Mouse (Mus musculus) retina, postnatal 7 days (tissue): ENCODE measurements at regions not wholly inside any gene's neighbourhood (a gene's known extent, or its start where the extent isn't known, plus 50 kb on each side); places are given as distances from the start of the nearest gene placed in this dataset.

Source experiments
- DNase-seq: peaks from one replicate; pipeline ENCODE4 v3.0.0-alpha.2; 2012; ENCODE audit warnings: low read depth, low spot score

GRCm38 (mm10) chr10:117579210-117579609, 50.1 kb upstream of the Cpm start:
- DNase-seq: no peak

- DNase-seq: no peak
These were observed 50.6 kb upstream of the Cpm start for GRCm38 (mm10) chr10:117578696-117579146.

GRCm38 (mm10) chr10:117577970-117578695, 51.2 kb upstream of the Cpm start:
- DNase-seq: no peak

GRCm38 (mm10) chr10:117576881-117577730, 52.2 kb upstream of the Cpm start:
- no peak for DNase-seq

GRCm38 (mm10) chr10:117576154-117576859, 53.0 kb upstream of the Cpm start:
- no peak for DNase-seq

GRCm38 (mm10) chr10:117575404-117576153, 53.7 kb upstream of the Cpm start:
- no peak for DNase-seq

- DNase-seq: no peak
These were observed 54.4 kb upstream of the Cpm start for GRCm38 (mm10) chr10:117574915-117575314.

GRCm38 (mm10) chr10:117574056-117574727, 55.1 kb upstream of the Cpm start:
- no peak for DNase-seq

- no peak for DNase-seq
These were observed 55.8 kb upstream of the Cpm start for GRCm38 (mm10) chr10:117573596-117573850.

- no peak for DNase-seq
These were observed 56.3 kb upstream of the Cpm start for GRCm38 (mm10) chr10:117572746-117573595.

- no peak for DNase-seq
These were observed 57.3 kb upstream of the Cpm start for GRCm38 (mm10) chr10:117571891-117572573.

GRCm38 (mm10) chr10:117570971-117571861, 58.1 kb upstream of the Cpm start:
- DNase-seq: no peak

- DNase-seq: no peak
These were observed 59.0 kb upstream of the Cpm start for GRCm38 (mm10) chr10:117570091-117570970.

GRCm38 (mm10) chr10:117569301-117570079, 59.8 kb upstream of the Cpm start:
- DNase-seq: no peak

GRCm38 (mm10) chr10:117568472-117569300, 60.6 kb upstream of the Cpm start:
- no peak for DNase-seq

- DNase-seq: no peak
These were observed 61.2 kb upstream of the Cpm start for GRCm38 (mm10) chr10:117568138-117568387.
